Mouse (Mus musculus) intestine, embryonic 16.5 days (tissue): ENCODE data around the gene Elavl4. TPM values are rescaled to one million over a fixed set of nuclear protein-coding genes. Genes with fewer than 3 reads are reported as not detected.

Experiments used
- ATAC-seq: fragments of 200-750 bp; cut with Nextera tagmentation; 2 replicates; pipeline ENCODE4 v1.8.0; 2017; ENCODE audit warnings: moderate TSS enrichment, moderate library complexity
- H3K27ac ChIP-seq: fragments of 300-500 bp; sonication (generic); 2 replicates; pipeline ENCODE4 v1.5.1; 2014; ENCODE audit warnings: mild to moderate bottlenecking, low read length
- H3K27me3 ChIP-seq: fragments of 300-500 bp; sonication (generic); replicated peaks from 2 replicates; pipeline ENCODE4 v1.6.1; 2014; ENCODE audit warnings: low read length, control low read depth, mixed read lengths; ENCODE audit not compliant: control insufficient read depth, insufficient read depth
- H3K36me3 ChIP-seq: fragments of 300-500 bp; sonication (generic); 2 replicates; pipeline ENCODE4 v1.6.1; 2014; ENCODE audit warnings: low read length, control low read depth; ENCODE audit not compliant: control insufficient read depth, insufficient read depth
- H3K4me1 ChIP-seq: fragments of 300-500 bp; sonication (generic); 2 replicates; pipeline ENCODE4 v1.6.1; 2014; ENCODE audit warnings: low read length, control low read depth, mixed read lengths; ENCODE audit not compliant: control insufficient read depth, insufficient read depth
- H3K4me2 ChIP-seq: fragments of 300-500 bp; sonication (generic); 2 replicates; pipeline ENCODE4 v1.6.1; 2014; ENCODE audit warnings: low read depth, low read length, control low read depth
- H3K4me3 ChIP-seq: fragments of 300-500 bp; sonication (generic); 2 replicates; pipeline ENCODE4 v1.5.1; 2014; ENCODE audit warnings: mild to moderate bottlenecking, low read length
- H3K9ac ChIP-seq: fragments of 300-500 bp; sonication (generic); 2 replicates; pipeline ENCODE4 v1.6.1; 2014; ENCODE audit warnings: low read depth, low read length
- H3K9me3 ChIP-seq: fragments of 300-500 bp; sonication (generic); 2 replicates; pipeline ENCODE4 v1.6.1; 2016; ENCODE audit warnings: low read length, control low read depth; ENCODE audit not compliant: control insufficient read depth
- WGBS: fragments of 180-500 bp; shearing (Covaris S2); extraction: QIAGEN DNeasy Blood & Tissue Kit; methylation state at CpG from one replicate; pipeline ENCODE4 v1.1.7; 2014; 5-methylcytosine and 5-hydroxymethylcytosine counted together
- polyA plus RNA-seq: library from polyadenylated mRNA; unstranded; fragments of >200 nt; fragmentation: Nextera tagmentation; extraction: Ambion mirVana; gene quantifications from 2 replicates; pipeline ENCODE4 v1.2.1, GENCODE M21; 2015

The Elavl4 gene
- polyA plus RNA-seq, 1 experiment from 2014 or later, result 46.3 TPM

DNA sequence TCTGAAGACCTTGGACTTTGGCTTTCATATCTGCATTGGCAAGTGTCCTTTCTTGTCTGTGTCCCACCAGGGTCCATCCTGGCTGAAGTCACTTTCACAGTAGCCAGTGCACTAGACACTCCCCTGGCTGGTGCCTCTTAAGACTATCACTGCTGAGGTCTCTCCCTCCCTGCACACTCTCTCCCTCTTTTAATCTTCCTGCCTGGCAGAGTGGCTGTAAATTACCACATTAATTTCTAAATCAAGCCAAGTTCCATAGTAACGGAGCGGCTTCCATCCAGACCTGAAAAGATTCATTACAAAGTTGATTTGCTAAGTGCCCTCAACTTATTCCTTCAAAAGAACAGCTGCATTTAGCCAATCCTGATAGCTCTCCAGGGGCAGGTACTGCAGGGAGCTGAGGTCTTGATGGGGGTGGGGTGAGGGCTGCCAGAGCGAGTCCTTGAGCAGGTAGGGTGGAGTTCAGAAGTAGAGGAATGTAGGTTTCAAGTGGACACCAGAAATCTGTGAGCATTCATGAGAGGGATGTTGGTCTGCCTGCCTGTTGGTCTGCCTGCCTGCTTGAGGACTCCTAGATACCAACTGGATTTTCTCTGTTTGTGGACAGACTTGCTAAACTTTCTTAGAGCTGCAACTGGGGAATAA lies 194.1 kb downstream of the Elavl4 start:
- Histone ChIP-seq H3K4me1 (no peaks in the 10 kb centered on the region), H3K4me3 (no peak overlapping the region), H3K9me3 (no peaks in the 10 kb centered on the region), H3K27me3 (no peaks in the 10 kb centered on the region), H3K9ac (no peak overlapping the region), H3K4me2 (no peak overlapping the region), H3K36me3 (no peaks in the 10 kb centered on the region), H3K27ac (no peak overlapping the region)
- ATAC-seq, result no peak
- WGBS, result 52% methylated on average over 3 of the region's 3 CpGs

DNA sequence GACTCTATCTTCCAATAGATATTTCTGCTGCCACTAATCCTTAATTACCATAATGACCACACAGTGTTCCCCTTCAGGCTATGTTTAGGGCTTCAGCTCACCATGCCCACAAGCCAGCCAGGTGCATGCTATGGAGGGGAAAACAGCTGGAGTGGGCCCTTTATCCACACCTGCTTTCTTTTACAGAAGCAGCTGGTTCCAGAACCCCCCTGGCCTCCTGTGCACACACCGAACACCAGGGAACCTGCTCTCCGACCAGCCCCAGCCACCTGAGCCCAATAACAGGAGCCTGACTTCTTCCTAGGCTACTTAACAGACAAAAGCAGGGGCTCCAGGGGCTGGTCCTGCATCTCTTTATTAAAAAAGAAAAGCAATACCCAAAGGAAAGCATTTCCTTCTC lies 195.8 kb downstream of the Elavl4 start:
- no peaks in the 10 kb centered on the region for H3K4me1 ChIP-seq
- H3K36me3 ChIP-seq, result no peaks in the 10 kb centered on the region
- no peak overlapping the region for H3K9ac ChIP-seq
- H3K27ac ChIP-seq, result no peak overlapping the region
- 71% methylated on average over 2 of the region's 2 CpGs for WGBS
- H3K9me3 ChIP-seq, result no peaks in the 10 kb centered on the region
- H3K4me3 ChIP-seq, result no peak overlapping the region
- no peaks in the 10 kb centered on the region for H3K27me3 ChIP-seq
- no peak for ATAC-seq
- no peak overlapping the region for H3K4me2 ChIP-seq

Other genes with a start within 250 kb of the Elavl4 start
- 0.15 and 0.16 TPM in 2 replicates for gene Agbl4, start 45.8 kb upstream of the Elavl4 start, polyA plus RNA-seq